Mouse (Mus musculus): ENCODE results near the gene Rsf1.

DNA sequence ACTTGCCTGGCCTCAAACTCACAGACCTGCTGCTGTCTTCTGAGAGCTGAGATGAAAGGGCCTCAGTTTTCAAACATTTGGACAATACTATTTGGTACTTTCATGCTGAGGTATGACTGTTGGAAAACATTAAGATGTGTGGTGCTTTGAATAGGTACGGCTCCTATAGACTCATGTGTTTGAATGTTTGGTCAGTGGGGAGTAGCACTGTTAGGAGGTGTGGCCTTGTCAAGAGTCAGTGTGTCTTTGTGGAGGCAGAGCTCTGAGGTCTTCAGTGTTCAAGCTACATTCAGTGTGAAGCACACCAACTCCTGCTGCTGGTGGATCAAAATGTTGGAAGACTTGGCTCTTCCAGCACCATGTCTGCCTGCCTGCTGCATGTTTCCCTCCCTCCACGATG is 13.8 kb downstream of the Rsf1 start:
- TF ChIP-seq POLR2A (IDR thresholded peaks at IDR 0.05; ENCODE audit: insufficient read depth, low read length) (no peak), CTCF (IDR thresholded peaks at IDR 0.05; ENCODE audit: low read depth, low read length) (no peak), EP300 (IDR thresholded peaks at IDR 0.05; ENCODE audit: insufficient read depth, low read depth, low read length) (no peak)
